Mouse (Mus musculus) neural tube, embryonic 11.5 days (tissue): ENCODE data around the gene Ube2cbp. TPM values are rescaled to one million over a fixed set of nuclear protein-coding genes. Genes with fewer than 3 reads are reported as not detected.

Experiments
- ATAC-seq: fragments of 200-750 bp; cut with Nextera tagmentation; 2 replicates; pipeline ENCODE4 v1.8.0; 2017; ENCODE audit warnings: moderate number of reproducible peaks, mild to moderate bottlenecking, moderate TSS enrichment, moderate library complexity; ENCODE audit not compliant: insufficient read depth, low FRiP score, low TSS enrichment
- DNase-seq: peaks from one replicate; pipeline ENCODE4 v3.0.0-alpha.2; 2015; ENCODE audit warnings: low spot score
- H3K27ac ChIP-seq: fragments of 300-500 bp; sonication (generic); 2 replicates; pipeline ENCODE4 v1.5.1; 2014; ENCODE audit warnings: low read depth, mild to moderate bottlenecking, low read length
- H3K27me3 ChIP-seq: fragments of 300-500 bp; sonication (generic); 2 replicates; pipeline ENCODE4 v1.6.1; 2014; ENCODE audit warnings: mild to moderate bottlenecking, low read length, mixed read lengths; ENCODE audit not compliant: control insufficient read depth, insufficient read depth
- H3K36me3 ChIP-seq: fragments of 300-500 bp; sonication (generic); 2 replicates; pipeline ENCODE4 v1.6.1; 2014; ENCODE audit warnings: mild to moderate bottlenecking, low read length, moderate library complexity, mixed read lengths; ENCODE audit not compliant: control insufficient read depth, insufficient read depth
- H3K4me1 ChIP-seq: fragments of 300-500 bp; sonication (generic); 2 replicates; pipeline ENCODE4 v1.6.1; 2014; ENCODE audit warnings: low read length, mixed read lengths; ENCODE audit not compliant: control insufficient read depth, insufficient read depth
- H3K4me2 ChIP-seq: fragments of 300-500 bp; sonication (generic); 2 replicates; pipeline ENCODE4 v1.6.1; 2014; ENCODE audit warnings: low read depth, mild to moderate bottlenecking, moderate library complexity
- H3K4me3 ChIP-seq: fragments of 300-500 bp; sonication (generic); 2 replicates; pipeline ENCODE4 v1.5.1; 2014; ENCODE audit warnings: low read depth, low read length
- H3K9ac ChIP-seq: fragments of 300-500 bp; sonication (generic); 2 replicates; pipeline ENCODE4 v1.6.1; 2014; ENCODE audit warnings: mild to moderate bottlenecking, low read length
- H3K9me3 ChIP-seq: fragments of 300-500 bp; sonication (generic); 2 replicates; pipeline ENCODE4 v1.6.1; 2016; ENCODE audit warnings: low read length; ENCODE audit not compliant: control insufficient read depth
- WGBS: fragments of 180-500 bp; shearing (Covaris S2); extraction: QIAGEN DNeasy Blood & Tissue Kit; methylation state at CpG from one replicate; pipeline ENCODE4 v1.1.7; 2014; 5-methylcytosine and 5-hydroxymethylcytosine counted together
- polyA plus RNA-seq: library from polyadenylated mRNA; unstranded; fragments of >200 nt; fragmentation: Nextera tagmentation; extraction: Ambion mirVana; gene quantifications from 2 replicates; pipeline ENCODE4 v1.2.1, GENCODE M21; 2014

Ube2cbp gene
- polyA plus RNA-seq, 1 experiment from 2014 or later: 8.3 TPM

DNA sequence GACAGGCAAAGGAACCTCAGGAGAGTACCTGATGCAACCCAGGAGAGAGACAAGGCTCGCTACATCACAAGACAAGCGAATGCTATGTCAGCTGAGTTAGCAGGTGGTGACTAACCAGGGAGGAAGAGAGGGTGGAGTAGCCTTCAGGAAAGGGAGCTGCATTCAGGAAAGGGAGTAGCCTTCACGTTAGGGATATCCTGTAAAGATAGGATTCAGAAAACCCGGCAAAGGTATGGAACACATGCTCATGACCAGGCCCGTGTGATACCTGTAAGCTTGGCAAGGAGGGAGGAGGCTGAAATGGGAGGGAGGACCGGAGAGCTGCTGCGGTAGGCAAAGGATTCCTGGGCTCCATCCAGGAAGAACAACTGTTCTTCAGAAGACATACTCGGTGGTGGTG lies 17.3 kb downstream of the Ube2cbp start:
- WGBS: 91% methylated on average over 8 of the region's 8 CpGs
- no peak overlapping the region for H3K4me2 ChIP-seq
- no peaks in the 10 kb centered on the region for H3K9me3 ChIP-seq
- H3K36me3 ChIP-seq: no peaks in the 10 kb centered on the region
- H3K4me1 ChIP-seq: peaks cover 4% of the 10 kb centered on the region; the same call in 1 of the 2 replicates
- no peaks in the 10 kb centered on the region for H3K27me3 ChIP-seq
- no peak for ATAC-seq
- no peak overlapping the region for H3K4me3 ChIP-seq
- no peak for DNase-seq
- H3K9ac ChIP-seq: no peak overlapping the region
- no peak overlapping the region for H3K27ac ChIP-seq

DNA sequence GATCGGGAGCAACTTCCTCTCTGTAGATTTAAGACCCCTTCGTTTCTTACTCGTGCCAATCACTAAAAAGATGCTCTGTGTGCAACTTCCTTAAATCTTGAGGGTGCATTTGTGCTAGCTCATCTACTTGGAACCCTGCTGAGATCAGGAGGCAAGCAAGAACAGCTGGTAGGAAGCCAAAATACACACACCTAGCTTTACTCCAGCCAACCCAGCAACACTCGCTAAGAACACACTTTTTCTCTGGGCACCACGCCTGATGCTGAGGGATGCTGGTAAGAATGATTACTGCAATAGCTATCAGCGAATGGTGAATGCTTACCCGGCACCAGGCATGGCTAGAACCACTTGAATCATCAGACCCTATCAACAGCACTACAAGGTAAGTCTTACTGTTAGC lies 17.9 kb downstream of the Ube2cbp start:
- Histone ChIP-seq H3K36me3 (no peaks in the 10 kb centered on the region), H3K4me3 (no peak overlapping the region), H3K4me1 (peaks cover 4% of the 10 kb centered on the region; the same call in 1 of the 2 replicates), H3K27ac (no peak overlapping the region), H3K9me3 (no peaks in the 10 kb centered on the region), H3K27me3 (no peaks in the 10 kb centered on the region), H3K4me2 (no peak overlapping the region), H3K9ac (no peak overlapping the region)
- no peak for ATAC-seq
- WGBS: 86% methylated on average over 7 of the region's 7 CpGs
- DNase-seq: no peak

DNA sequence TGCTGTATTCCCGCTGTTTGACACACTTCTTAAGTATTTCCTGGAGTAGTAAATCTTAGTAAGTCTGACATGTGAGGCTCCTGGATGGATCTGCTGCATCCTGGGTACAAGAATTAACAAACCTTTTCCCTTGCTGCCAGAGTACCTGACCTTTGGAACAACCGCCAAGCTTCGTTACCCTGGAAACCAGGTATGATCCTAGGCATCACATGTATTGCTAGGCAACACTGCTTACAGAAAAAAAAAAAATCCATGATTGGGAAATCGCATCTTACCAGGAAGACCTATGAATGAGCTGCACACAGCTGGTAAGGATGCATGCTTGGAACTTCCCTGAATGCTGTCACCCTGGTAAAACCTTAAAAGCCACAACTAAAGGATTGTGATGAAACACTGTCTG lies 22.5 kb downstream of the Ube2cbp start:
- Histone ChIP-seq H3K36me3 (no peaks in the 10 kb centered on the region), H3K9me3 (no peaks in the 10 kb centered on the region), H3K9ac (no peak overlapping the region), H3K4me3 (no peak overlapping the region), H3K27me3 (no peaks in the 10 kb centered on the region), H3K4me2 (no peak overlapping the region), H3K4me1 (no peaks in the 10 kb centered on the region), H3K27ac (no peak overlapping the region)
- DNase-seq (no peak), ATAC-seq (no peak)
- 79% methylated on average over 4 of the region's 4 CpGs for WGBS

DNA sequence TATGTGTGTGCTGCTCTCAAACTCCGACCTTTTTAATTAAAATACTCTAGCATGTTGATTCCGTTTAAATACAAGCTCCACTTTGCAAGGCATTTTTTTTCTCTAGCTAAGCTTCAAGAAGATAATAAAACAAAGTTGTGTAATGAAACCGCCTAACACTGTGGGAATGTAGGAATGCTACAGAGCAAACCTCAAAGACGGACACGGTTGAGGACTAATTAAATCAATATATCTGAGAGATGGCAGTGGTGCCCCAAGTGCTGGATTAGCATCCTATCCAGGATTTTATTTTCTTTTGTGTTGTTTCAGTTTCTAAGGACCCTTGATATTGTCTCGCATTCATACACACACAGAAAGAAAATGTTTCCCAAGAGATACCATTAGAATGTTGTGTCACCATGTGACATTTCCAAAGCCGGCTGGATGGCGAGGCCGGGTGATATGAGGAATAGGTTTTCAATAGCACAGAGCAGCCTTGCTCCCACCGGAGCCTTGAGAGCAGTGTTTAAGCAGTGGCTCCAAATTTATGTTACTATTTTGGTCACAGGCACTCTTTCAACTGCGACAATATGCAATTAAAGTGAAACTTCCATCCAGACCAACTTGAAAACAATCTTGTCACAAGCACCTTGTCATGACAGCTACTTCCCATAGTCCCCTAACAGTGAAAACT lies 26.3 kb downstream of the Ube2cbp start:
- H3K4me3 ChIP-seq: no peak overlapping the region
- no peak overlapping the region for H3K4me2 ChIP-seq
- no peaks in the 10 kb centered on the region for H3K9me3 ChIP-seq
- H3K4me1 ChIP-seq: no peaks in the 10 kb centered on the region
- no peak overlapping the region for H3K9ac ChIP-seq
- H3K36me3 ChIP-seq: no peaks in the 10 kb centered on the region
- 72% methylated on average over 11 of the region's 11 CpGs for WGBS
- DNase-seq: no peak
- no peak overlapping the region for H3K27ac ChIP-seq
- H3K27me3 ChIP-seq: no peaks in the 10 kb centered on the region
- ATAC-seq: no peak

DNA sequence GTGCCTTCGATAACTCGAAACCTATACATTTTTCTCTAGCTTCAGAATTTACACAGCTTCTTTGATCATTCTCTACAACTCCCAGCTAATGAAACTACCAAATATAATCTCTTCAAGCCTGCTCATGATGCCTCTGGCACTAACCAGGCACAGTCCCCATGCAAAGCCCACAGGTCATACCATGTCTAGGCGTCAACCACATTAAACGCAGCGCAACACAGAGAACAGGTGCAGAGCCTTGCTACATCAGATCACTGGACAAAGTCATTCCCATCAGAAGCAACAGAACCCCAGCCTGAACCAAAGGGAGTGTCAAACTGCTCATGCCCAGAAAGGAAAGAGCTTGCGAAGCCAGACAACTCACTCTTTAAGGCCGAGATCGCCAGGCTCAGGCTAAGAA lies 28.1 kb downstream of the Ube2cbp start:
- WGBS: 96% methylated on average over 8 of the region's 8 CpGs
- no peaks in the 10 kb centered on the region for H3K9me3 ChIP-seq
- H3K27me3 ChIP-seq: no peaks in the 10 kb centered on the region
- no peak for DNase-seq
- H3K27ac ChIP-seq: no peak overlapping the region
- no peak for ATAC-seq
- H3K4me1 ChIP-seq: no peaks in the 10 kb centered on the region
- H3K4me2 ChIP-seq: no peak overlapping the region
- no peak overlapping the region for H3K9ac ChIP-seq
- H3K4me3 ChIP-seq: no peak overlapping the region
- no peaks in the 10 kb centered on the region for H3K36me3 ChIP-seq

DNA sequence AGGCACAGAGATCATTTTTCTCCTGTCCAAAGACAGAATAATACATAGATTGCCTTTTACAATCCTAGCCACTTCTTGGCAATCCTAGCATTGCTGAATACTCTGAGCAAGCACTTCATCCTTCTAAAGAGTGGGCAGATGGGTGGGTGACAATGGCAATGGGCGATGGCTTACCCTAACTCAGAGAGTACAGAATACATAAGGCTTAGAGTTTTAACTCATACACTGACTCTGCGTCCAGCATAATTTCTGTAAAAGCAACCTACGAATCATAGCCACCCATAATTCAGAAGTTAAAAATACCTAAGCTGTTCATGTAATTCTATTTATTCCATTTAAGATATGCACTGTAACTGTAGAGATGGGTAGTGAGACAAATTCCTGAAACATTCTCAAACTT lies 29.2 kb downstream of the Ube2cbp start:
- WGBS: 93% methylated on average over 3 of the region's 3 CpGs
- ATAC-seq (no peak), DNase-seq (no peak)
- Histone ChIP-seq H3K36me3 (no peaks in the 10 kb centered on the region), H3K9ac (no peak overlapping the region), H3K4me3 (no peak overlapping the region), H3K4me2 (no peak overlapping the region), H3K27ac (no peak overlapping the region), H3K9me3 (no peaks in the 10 kb centered on the region), H3K4me1 (no peaks in the 10 kb centered on the region), H3K27me3 (no peaks in the 10 kb centered on the region)

DNA sequence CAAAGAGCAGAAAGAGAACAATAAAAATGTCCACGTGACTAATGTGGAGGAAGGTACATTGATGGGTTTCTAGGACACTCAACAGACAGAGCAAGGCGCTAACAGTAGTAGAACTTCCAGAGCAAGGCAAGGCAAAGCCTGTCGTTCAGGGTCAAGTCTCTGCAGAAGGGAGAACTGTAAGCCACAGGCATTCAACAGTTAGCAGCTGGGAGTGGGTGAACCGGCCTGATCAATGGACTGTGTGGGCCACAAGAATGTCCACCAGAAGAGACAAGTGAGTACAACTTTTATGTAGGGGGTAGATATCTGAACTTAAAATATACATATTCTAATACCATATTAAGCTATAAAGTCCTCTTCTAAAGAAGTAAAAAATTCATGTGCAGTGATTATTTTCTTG lies 41.4 kb downstream of the Ube2cbp start:
- WGBS: 86% methylated on average over 4 of the region's 4 CpGs
- H3K36me3 ChIP-seq: no peaks in the 10 kb centered on the region
- H3K4me1 ChIP-seq: no peaks in the 10 kb centered on the region
- no peaks in the 10 kb centered on the region for H3K9me3 ChIP-seq
- ATAC-seq (no peak), DNase-seq (no peak)
- no peaks in the 10 kb centered on the region for H3K27me3 ChIP-seq
- no peak overlapping the region for H3K4me2 ChIP-seq
- no peak overlapping the region for H3K9ac ChIP-seq
- H3K4me3 ChIP-seq: no peak overlapping the region
- H3K27ac ChIP-seq: no peak overlapping the region

DNA sequence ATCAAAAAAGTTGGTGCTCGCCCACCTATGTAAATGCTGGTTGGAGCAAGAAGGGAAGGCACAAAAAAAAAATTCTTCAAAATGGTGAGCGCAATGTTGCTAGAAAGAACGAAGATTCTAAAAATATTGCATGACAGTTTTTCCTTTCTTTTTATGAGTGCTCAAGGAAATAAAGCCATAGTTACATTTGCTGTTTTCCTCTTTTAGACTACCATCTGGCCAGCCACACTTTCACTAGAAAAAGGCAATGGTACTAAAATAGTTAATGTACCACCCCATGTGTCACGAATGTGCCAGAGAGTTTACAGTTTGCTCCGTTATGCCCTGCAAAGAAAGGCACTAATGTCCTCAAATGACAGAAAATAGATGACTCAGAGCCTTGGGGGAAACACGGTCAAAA lies 45.4 kb downstream of the Ube2cbp start:
- Histone ChIP-seq H3K27ac (no peak overlapping the region), H3K36me3 (no peaks in the 10 kb centered on the region), H3K9me3 (no peaks in the 10 kb centered on the region), H3K4me3 (no peak overlapping the region), H3K9ac (no peak overlapping the region), H3K4me2 (no peak overlapping the region), H3K4me1 (no peaks in the 10 kb centered on the region), H3K27me3 (no peaks in the 10 kb centered on the region)
- 90% methylated on average over 6 of the region's 6 CpGs for WGBS
- DNase-seq: no peak
- no peak for ATAC-seq

DNA sequence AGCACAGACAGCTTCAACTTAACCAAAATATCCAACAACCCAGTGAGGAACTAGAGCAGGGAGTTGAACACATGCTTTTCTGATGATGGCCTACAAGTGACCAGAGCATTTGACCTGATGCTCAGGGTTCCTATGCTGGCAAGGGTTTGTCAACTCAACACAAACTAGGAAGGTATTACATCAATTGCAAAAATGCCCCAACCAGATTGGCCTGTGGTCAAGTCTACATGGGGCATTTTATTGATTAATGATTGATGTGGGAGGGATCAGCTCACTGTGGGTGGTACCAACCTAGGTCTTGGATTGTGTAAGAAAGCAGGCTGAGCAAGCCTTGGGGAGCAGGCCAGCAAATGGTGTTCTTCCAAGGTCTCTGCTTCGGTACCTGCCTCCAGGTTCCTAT lies 46.8 kb downstream of the Ube2cbp start:
- H3K4me1 ChIP-seq: no peaks in the 10 kb centered on the region
- WGBS: 86% methylated on average over 1 of the region's 1 CpGs
- no peak overlapping the region for H3K9ac ChIP-seq
- no peak overlapping the region for H3K27ac ChIP-seq
- no peak overlapping the region for H3K4me3 ChIP-seq
- ATAC-seq (no peak), DNase-seq (no peak)
- no peaks in the 10 kb centered on the region for H3K27me3 ChIP-seq
- H3K9me3 ChIP-seq: no peaks in the 10 kb centered on the region
- H3K36me3 ChIP-seq: no peaks in the 10 kb centered on the region
- no peak overlapping the region for H3K4me2 ChIP-seq
